In genomic region chr1:152799897-152800296, GRCm38 (mm10) we compare ENCODE assay signal across 8 mouse cellular contexts. TPM values are rescaled to one million over a fixed set of nuclear protein-coding genes. Genes with fewer than 3 reads are reported as not detected.
DNase-seq lines count a peak whose midpoint lies in the region; ATAC-seq and TF ChIP-seq lines count a peak whose summit lies in the region.

Gene Ncf2, plus strand, starts transcription at chr1:152800194.

- no peaks in the 10 kb centered on the region for H3K27me3 ChIP-seq in midbrain, embryonic 12.5 days
- H3K27me3 ChIP-seq in midbrain, postnatal 0 days (ENCODE audit: insufficient read depth, low read length): no peaks in the 10 kb centered on the region
- no peaks in the 10 kb centered on the region for H3K27me3 ChIP-seq in forebrain, embryonic 15.5 days

- no peak within 1 kb of the TSS for H3K4me3 ChIP-seq in midbrain, embryonic 12.5 days
- no peak within 1 kb of the TSS for H3K4me3 ChIP-seq in midbrain, postnatal 0 days (ENCODE audit: low read depth, low read length)
- no peak within 1 kb of the TSS for H3K4me3 ChIP-seq in forebrain, embryonic 15.5 days
- H3K4me3 ChIP-seq in left cerebral cortex, adult 2 months: no peak within 1 kb of the TSS

- H3K4me1 ChIP-seq in midbrain, embryonic 12.5 days: peaks cover 11% of the 10 kb centered on the region; the same call in 1 of the 2 replicates
- H3K4me1 ChIP-seq in midbrain, postnatal 0 days (ENCODE audit: insufficient read depth, low read length): no peaks in the 10 kb centered on the region
- peaks cover 3% of the 10 kb centered on the region; the same call in 1 of the 2 replicates for H3K4me1 ChIP-seq in forebrain, embryonic 15.5 days

- intact Hi-C loops in left cerebral cortex, adult 2 months (cut with DNase I): no loop called here

- no peak for TF ChIP-seq CTCF in midbrain, postnatal 0 days (IDR thresholded peaks at IDR 0.05)
- no peak for TF ChIP-seq CTCF in left cerebral cortex, adult 2 months (IDR thresholded peaks at IDR 0.05)

- WGBS in midbrain, embryonic 12.5 days: 11% methylated on average over 2 of the region's 2 CpGs
- 14% methylated on average over 2 of the region's 2 CpGs for WGBS in midbrain, postnatal 0 days
- 8% methylated on average over 2 of the region's 2 CpGs for WGBS in forebrain, embryonic 15.5 days

- no peak within 1 kb of the TSS for H3K27ac ChIP-seq in midbrain, embryonic 12.5 days (replicated peaks)
- no peak within 1 kb of the TSS for H3K27ac ChIP-seq in midbrain, postnatal 0 days (ENCODE audit: low read depth, low read length)
- 0 out of 2 replicates have a peak within 1 kb of the TSS, but pooled peaks have one; percentile 19 for H3K27ac ChIP-seq in forebrain, embryonic 15.5 days (replicated peaks)
- no peak within 1 kb of the TSS for H3K27ac ChIP-seq in left cerebral cortex, adult 2 months

- peak; percentile 62; the same call in 1 of the 2 replicates for ATAC-seq in midbrain, embryonic 12.5 days (ENCODE audit: low FRiP score, low read depth)
- ATAC-seq in midbrain, postnatal 0 days (ENCODE audit: low FRiP score): no peak
- peak; percentile 75 for ATAC-seq in forebrain, embryonic 15.5 days (replicated peaks)

- no peak within 1 kb of the TSS for H3K9ac ChIP-seq in midbrain, embryonic 12.5 days (replicated peaks)
- H3K9ac ChIP-seq in midbrain, postnatal 0 days (replicated peaks; ENCODE audit: low read length, poor library complexity, severe bottlenecking): no peak within 1 kb of the TSS
- H3K9ac ChIP-seq in forebrain, embryonic 15.5 days (replicated peaks): no peak within 1 kb of the TSS

- H3K9me3 ChIP-seq in midbrain, embryonic 12.5 days: no peaks in the 10 kb centered on the region
- no peaks in the 10 kb centered on the region for H3K9me3 ChIP-seq in midbrain, postnatal 0 days (ENCODE audit: low read length)
- no peaks in the 10 kb centered on the region for H3K9me3 ChIP-seq in forebrain, embryonic 15.5 days

- no peak for DNase-seq in midbrain, postnatal 0 days (ENCODE audit: low spot score)
- peak; percentile 54 to 66 for DNase-seq in kidney, postnatal 4 days
- peak; percentile 89 for DNase-seq in retina, postnatal 1 day
- no peak for DNase-seq in thymus, postnatal 36 days
- no peak for DNase-seq in layer of hippocampus, adult 9-10 months (ENCODE audit: low spot score)
- DNase-seq in left cerebral cortex, adult 2 months (ENCODE audit: extremely low spot score in 1 of 2, low spot score in 2 of 2): no peak

- H3K4me2 ChIP-seq in midbrain, embryonic 12.5 days (replicated peaks): no peak within 1 kb of the TSS
- no peak within 1 kb of the TSS for H3K4me2 ChIP-seq in midbrain, postnatal 0 days (ENCODE audit: low read depth, low read length, poor library complexity, severe bottlenecking)
- no peak within 1 kb of the TSS for H3K4me2 ChIP-seq in forebrain, embryonic 15.5 days (replicated peaks)

- no peaks in the 10 kb centered on the region for H3K36me3 ChIP-seq in midbrain, embryonic 12.5 days
- no peaks in the 10 kb centered on the region for H3K36me3 ChIP-seq in midbrain, postnatal 0 days (ENCODE audit: insufficient read depth, low read length)
- H3K36me3 ChIP-seq in forebrain, embryonic 15.5 days: no peaks in the 10 kb centered on the region

RNA-seq across cellular contexts. Expression of gene Ncf2, which starts in this region (rescaled TPM):
- 2.2 and 3.0 TPM in 2 replicates for polyA plus RNA-seq in midbrain, embryonic 12.5 days (2016; fragmentation: Nextera tagmentation; extraction: Ambion mirVana)
- 1.2 and 1.6 TPM in 2 replicates for total RNA-seq in midbrain, postnatal 0 days (2014; rRNA removed)
- 1.8 and 1.9 TPM in 2 replicates for polyA plus RNA-seq in midbrain, postnatal 0 days (2015; fragmentation: Nextera tagmentation; extraction: Ambion mirVana)
- 2.0 and 2.3 TPM in 2 replicates for polyA plus RNA-seq in forebrain, embryonic 15.5 days (2015; fragmentation: Nextera tagmentation; extraction: Ambion mirVana)
- total RNA-seq in left cerebral cortex, adult 2 months (2021): 1 to 10 TPM; 2.6 to 4.1 TPM

Comparison
In these comparisons a context has a peak if more than half of its experiments do, and no peak if none do; other contexts are left out.
1. DNase-seq: peak in kidney, postnatal 4 days (2 of 2) and retina, postnatal 1 day (single experiment); none in midbrain, postnatal 0 days (single experiment), thymus, postnatal 36 days (0 of 2), layer of hippocampus, adult 9-10 months (single experiment) and left cerebral cortex, adult 2 months (0 of 2).